Comparison of ENCODE assay signal across 7 mouse cellular contexts in the genomic region with DNA sequence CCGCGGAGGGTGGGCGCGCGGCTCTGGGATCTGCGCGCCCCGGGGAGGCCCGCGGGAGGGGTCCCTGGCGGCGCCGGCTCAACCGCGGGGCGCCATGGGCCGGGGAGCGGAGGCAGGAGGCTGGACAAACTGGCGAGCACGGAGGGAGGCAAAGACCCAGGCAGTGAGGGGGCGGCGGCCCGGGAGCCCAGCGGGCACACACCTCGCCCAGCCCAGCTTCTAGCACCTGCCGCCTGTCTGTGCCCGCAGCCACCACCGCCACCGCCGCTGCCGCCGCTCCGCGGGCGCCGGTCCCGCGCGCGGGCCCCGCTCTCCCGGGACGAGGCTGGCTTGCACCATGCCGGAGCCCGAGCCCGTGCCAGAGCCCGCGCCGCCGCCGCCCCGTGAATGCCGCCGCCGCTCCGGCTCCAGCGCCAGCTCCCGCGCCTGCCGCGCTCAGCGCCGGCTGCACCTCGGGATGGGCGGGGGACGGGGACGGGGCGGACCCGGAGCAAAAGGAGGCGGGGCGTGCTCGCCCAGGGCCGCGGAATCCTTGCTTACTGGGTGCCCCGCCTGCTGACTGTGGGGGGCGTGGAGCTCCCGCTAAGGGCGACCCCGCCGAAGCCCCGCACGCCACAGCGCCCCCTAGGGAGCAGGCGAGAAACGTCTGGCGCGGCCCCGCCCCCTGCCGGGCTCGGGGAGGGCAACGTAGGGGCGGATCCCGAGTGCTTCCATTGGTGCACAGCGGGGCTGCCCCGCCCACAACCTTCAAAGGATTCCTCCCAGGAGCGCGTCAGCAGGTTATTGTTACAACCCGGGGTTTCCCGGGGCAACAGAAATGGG. TPM values are rescaled to one million over a fixed set of nuclear protein-coding genes. Genes with fewer than 3 reads are reported as not detected.
DNase-seq lines count a peak whose midpoint lies in the region; ATAC-seq lines count a peak whose summit lies in the region.

A gene (minus strand): TSS at position 60 of the 822 bp plus-strand sequence.

- ATAC-seq in intestine, embryonic 15.5 days, result peak; percentile 94
- peak; percentile 90 for ATAC-seq in midbrain, embryonic 11.5 days (ENCODE audit: low FRiP score)

- peak within 1 kb of the TSS; percentile 69 for H3K4me3 ChIP-seq in intestine, embryonic 15.5 days (replicated peaks)
- H3K4me3 ChIP-seq in midbrain, embryonic 11.5 days (ENCODE audit: low read depth, low read length), result peak within 1 kb of the TSS; percentile 61

- under 1% methylated on average over 90 of the region's 99 CpGs for WGBS in intestine, embryonic 15.5 days
- under 1% methylated on average over 60 of the region's 99 CpGs for WGBS in midbrain, embryonic 11.5 days

- peaks cover 37% of the 10 kb centered on the region for H3K27me3 ChIP-seq in intestine, embryonic 15.5 days (replicated peaks)
- peaks cover 45% of the 10 kb centered on the region for H3K27me3 ChIP-seq in midbrain, embryonic 11.5 days (ENCODE audit: control insufficient read depth, insufficient read depth, low read length)

- H3K4me2 ChIP-seq in intestine, embryonic 15.5 days (replicated peaks), result peak within 1 kb of the TSS; percentile 100
- peak within 1 kb of the TSS; percentile 100 for H3K4me2 ChIP-seq in midbrain, embryonic 11.5 days

- no peaks in the 10 kb centered on the region for H3K36me3 ChIP-seq in intestine, embryonic 15.5 days
- H3K36me3 ChIP-seq in midbrain, embryonic 11.5 days (ENCODE audit: control insufficient read depth, insufficient read depth, low read length), result no peaks in the 10 kb centered on the region

- no peaks in the 10 kb centered on the region for H3K9me3 ChIP-seq in intestine, embryonic 15.5 days
- H3K9me3 ChIP-seq in midbrain, embryonic 11.5 days (ENCODE audit: control insufficient read depth, low read length), result no peaks in the 10 kb centered on the region

- DNase-seq in adrenal gland, adult 2 months, result peak; percentile 98
- DNase-seq in embryo, embryonic 11.5 days (ENCODE audit: low read depth, low spot score), result peak; percentile 91
- peak; percentile 95 to 97 for DNase-seq in gastrocnemius, postnatal 36 days
- peak; percentile 94 to 96 for DNase-seq in left cerebral cortex, postnatal 25 days (ENCODE audit: low spot score in 2 of 2)
- DNase-seq in midbrain, embryonic 11.5 days (ENCODE audit: low spot score, missing footprints), result peak; percentile 100
- DNase-seq in skeletal muscle tissue, adult 2 months (ENCODE audit: low read depth, low spot score), result peak; percentile 96

- intact Hi-C loops in gastrocnemius, postnatal 36 days (cut with DNase I), result loop anchor here (2.0 kb wide), 1 partner anchor 57 kb away; no protein-coding TSS in a partner anchor
- intact Hi-C loops in left cerebral cortex, postnatal 25 days (cut with DNase I), result loop anchor here (5.0 kb wide), 2 partner anchors 45 to 60 kb away; no protein-coding TSS in a partner anchor

- H3K9ac ChIP-seq in intestine, embryonic 15.5 days, result peak within 1 kb of the TSS; percentile 57
- peak within 1 kb of the TSS; percentile 63 for H3K9ac ChIP-seq in midbrain, embryonic 11.5 days (ENCODE audit: low read length)

- 0 out of 2 replicates have a peak within 1 kb of the TSS, but pooled peaks have one; percentile 27 for H3K27ac ChIP-seq in intestine, embryonic 15.5 days
- H3K27ac ChIP-seq in midbrain, embryonic 11.5 days (ENCODE audit: low read depth, low read length), result no peak within 1 kb of the TSS

- H3K4me1 ChIP-seq in intestine, embryonic 15.5 days (replicated peaks), result peaks cover 21% of the 10 kb centered on the region
- H3K4me1 ChIP-seq in midbrain, embryonic 11.5 days (ENCODE audit: control insufficient read depth, insufficient read depth, low read length), result peaks cover 19% of the 10 kb centered on the region

RNA-seq across cellular contexts. Expression of the gene that starts here (rescaled TPM):
- 1 to 10 TPM in 1 of 2 experiments, under 1 TPM in 1; 0.58 to 2.8 TPM for total RNA-seq in adrenal gland, adult 2 months (2021)
- polyA plus RNA-seq in adrenal gland, adult 2 months (2012; rRNA removed), result 2.2 and 3.6 TPM in 2 replicates
- total RNA-seq in gastrocnemius, postnatal 36 days (2021), result 1 to 10 TPM; 6.4 to 8.2 TPM
- 0.20 and 0.29 TPM in 2 replicates for polyA plus RNA-seq in intestine, embryonic 15.5 days (2015; fragmentation: Nextera tagmentation; extraction: Ambion mirVana)
- total RNA-seq in left cerebral cortex, postnatal 25 days (2021), result 10 to 100 TPM; 11.3 to 16.6 TPM
- polyA plus RNA-seq in midbrain, embryonic 11.5 days (2014; fragmentation: Nextera tagmentation; extraction: Ambion mirVana), result 0.11 and 0.25 TPM in 2 replicates

Comparison
In these comparisons a context has a peak if more than half of its experiments do, and no peak if none do; other contexts are left out.
1. Peak in ATAC-seq, H3K4me3 ChIP-seq, H3K27ac ChIP-seq, H3K9ac ChIP-seq and H3K4me2 ChIP-seq in intestine, embryonic 15.5 days; RNA of the gene not detected or under 1 TPM.
2. Peak in DNase-seq, ATAC-seq, H3K4me3 ChIP-seq, H3K9ac ChIP-seq and H3K4me2 ChIP-seq in midbrain, embryonic 11.5 days; RNA of the gene not detected or under 1 TPM.